Mouse (Mus musculus) cerebellum, adult 11-12 months (tissue): ENCODE measurements around the gene A130010J15Rik.

Experiments
- DNase-seq: peaks from one replicate; pipeline ENCODE4 v3.0.0; 2022

A130010J15Rik gene

DNA sequence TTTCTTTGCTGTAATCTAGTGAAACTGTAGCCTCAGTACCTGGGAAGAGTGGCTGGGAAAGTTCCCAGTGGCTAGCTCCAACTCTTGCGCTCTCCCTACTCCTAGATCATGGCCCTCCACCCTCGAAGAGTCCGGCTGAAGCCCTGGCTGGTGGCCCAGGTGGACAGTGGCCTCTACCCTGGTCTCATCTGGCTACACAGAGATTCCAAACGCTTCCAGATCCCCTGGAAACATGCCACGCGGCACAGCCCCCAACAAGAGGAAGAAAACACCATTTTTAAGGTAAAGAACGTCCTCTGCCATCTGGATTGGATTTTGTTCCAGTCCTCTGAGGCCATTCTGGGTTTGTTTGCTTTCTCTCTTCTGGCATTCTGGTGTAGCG lies 10.7 kb upstream of the A130010J15Rik start:
- DNase-seq = no peak

DNA sequence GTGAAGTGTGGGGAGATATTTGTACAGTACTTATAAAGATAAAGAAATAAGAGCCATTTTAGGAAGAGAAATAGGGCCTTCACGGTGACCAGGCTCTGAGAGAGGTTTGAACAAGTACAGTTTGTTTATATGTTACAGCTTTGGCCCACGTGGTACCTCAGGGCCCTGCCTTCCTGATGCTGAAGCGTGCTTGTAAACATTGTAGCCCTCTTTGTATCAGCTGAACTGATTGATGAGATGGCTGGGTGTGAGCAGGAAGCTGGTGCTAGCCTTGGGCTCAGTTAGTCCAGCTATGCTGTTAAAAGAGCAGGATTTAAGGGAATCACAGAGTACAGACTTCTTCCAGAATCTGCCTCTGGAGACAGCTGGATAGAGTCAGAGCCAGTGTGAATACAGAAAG lies 8.7 kb upstream of the A130010J15Rik start:
- no peak for DNase-seq

DNA sequence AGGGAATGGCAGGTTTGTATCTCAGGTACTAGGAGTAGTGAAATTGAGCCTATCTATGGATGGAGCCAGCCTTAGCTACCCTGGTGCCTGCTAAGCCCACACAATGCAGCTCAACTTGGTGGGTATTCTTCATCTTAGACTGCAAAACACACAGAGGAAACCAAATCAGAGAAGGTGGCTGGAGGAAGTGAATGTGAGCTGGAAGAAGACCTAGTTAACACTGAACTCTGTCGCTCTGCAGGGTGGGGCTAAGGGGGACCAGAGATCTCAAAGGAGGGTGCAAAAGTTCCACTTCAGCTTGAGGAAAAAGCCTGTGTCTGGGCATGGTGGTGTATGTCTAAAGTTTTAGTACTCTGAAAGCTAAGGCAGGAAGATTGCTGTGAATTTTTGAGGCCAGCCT lies 8.2 kb upstream of the A130010J15Rik start:
- DNase-seq = no peak

DNA sequence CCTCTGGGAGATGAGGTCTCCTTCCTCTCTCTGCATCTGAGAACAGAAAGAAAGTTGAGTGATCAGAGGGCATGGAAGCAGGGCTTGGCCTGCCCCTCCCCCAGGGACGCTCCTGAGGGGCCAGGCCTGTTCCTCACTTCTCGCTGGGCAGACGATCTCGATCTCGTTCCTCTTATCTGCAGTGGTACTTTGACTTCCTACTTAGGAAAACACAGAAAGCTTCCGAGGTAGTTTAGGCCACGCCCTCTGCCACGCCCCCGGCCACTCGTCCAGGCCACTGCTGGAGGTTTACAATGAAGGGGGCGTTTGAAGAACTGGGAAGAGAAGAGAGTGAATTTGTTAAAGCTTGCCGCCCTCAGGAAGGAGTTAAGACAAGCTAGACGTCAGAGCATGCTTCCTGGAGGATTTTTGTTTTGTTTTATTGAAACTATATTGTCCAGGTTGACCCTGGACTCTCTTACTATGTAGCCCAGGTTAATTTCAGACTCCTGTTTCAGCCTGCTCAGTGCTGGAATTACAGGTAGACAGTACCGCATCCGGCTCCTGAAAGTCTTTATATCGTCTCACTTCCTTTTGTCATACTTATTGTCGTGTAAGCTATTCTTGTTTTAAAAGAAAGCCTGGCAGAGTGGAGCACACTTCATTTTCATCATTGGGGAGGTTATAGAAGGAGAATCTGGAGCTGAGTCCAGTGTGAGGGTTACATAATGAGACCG lies 7.4 kb upstream of the A130010J15Rik start:
- no peak for DNase-seq

DNA sequence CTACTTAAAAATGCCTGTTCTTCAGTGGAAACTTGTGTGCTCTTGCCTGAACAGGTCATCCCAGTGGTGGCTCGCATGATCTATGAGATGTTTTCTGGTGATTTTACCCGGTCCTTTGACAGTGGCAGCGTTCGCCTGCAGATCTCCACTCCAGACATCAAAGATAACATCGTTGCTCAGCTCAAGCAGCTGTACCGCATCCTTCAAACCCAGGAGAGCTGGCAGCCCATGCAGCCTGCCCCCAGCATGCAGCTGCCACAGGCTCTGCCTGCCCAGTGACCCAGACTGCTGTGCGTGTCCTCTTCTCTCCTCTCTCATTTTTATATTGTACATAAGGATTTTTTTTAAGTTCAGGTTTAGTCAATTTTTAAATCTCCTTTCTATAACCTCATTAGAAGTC lies 1.4 kb downstream of the A130010J15Rik start:
- DNase-seq = no peak

DNA sequence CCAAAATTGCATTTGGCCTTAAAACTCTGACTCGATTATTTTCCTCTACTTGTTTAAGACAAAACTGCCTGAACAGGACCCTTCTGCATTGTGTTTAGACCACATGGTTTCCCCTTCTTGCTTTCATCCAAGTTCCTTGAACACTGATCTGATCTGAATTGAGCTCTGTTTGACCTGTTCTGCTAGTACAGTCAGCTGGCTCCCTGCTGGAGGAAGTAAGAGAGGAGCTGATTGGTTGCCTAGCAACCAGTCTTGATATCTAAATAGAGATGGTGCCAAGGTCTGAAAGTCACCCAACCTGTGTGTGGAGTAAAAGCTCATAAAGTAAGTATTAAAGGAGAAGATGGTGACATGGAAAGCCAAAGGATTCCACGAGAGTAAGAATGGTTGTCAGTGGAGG lies 2.0 kb downstream of the A130010J15Rik start:
- no peak for DNase-seq

DNA sequence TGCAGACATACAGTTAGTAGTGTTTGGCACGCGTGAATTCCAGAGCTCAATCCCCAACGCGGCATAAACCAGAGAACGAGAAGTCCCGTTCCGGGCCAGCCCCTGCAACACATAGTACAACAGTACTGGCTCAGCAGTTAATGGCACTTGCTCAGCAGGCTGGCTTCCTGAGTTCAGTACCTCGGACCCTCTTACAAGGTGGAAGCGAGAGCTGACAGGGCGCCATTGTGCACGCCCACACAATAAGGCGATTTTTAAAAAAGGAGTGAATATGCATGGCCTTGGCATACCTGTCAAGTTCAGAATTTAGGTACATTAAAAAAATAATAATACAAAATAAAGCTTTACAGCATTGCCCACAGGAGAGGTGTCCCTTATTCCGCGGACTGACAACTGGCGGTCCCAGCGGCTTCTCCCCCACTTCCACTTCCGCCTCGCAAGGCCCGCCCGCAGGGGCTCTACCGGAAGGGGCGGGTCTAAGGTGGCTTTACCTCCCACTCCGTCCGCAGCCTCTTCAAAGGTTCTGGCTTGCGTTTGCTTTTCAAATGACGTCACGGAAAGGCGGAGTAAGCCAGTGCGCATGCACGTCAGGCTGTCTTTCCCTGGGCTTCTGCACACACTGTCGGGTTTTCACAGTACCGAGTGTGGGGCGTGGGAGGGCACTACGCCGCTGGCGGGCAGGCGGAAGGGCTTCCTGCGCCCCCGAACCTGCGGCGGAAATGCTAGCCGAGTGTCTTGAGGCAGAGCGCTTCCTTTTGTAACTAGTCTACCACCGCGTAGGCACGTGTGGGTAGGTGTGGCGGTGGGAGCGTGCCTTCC lies 5.4 kb downstream of the A130010J15Rik start:
- DNase-seq = peak; percentile 97

DNA sequence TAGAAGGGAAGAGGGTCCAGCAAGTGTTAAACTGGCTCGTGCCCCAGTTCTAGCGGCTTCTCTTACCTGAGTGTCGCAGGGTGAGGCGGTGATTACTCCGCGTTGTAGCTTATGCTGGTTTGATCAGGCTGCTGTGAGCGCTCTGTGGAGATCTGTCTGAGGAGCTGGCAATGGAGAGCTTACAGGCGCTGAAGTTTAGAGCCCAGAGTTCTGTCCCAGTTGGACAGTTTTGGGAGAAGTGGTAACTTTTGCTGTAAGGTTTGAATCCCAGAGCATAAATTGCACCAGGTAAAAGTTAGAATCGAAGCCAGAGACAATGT lies 5.9 kb downstream of the A130010J15Rik start:
- no peak for DNase-seq

DNA sequence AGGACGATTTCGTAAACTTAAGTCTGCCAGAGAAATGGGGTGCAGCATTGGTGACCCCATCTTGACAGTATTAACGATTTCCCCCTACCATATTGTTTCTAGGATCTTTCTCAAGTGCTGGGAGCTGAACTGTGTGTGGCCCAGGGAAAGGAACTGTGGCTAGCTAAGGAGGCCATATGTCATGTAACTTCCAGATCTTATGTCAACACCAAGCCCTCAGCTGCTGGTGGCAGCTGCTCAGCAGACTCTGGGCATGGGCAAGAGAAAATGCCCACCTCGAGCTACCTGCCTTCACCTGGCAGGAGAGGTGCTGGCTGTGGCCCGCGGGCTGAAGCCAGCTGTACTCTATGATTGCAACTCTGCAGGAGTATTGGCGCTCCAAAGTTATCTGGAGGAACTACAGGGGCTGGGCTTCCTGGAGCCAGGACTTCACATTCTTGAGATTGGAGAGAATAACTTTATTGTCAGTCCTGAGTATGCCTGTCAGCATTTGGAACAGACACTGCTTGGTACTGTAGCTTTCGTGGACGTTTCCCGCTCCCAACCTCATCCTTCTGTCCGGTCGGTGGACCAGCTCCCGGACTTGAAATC lies 6.4 kb downstream of the A130010J15Rik start:
- DNase-seq = no peak

DNA sequence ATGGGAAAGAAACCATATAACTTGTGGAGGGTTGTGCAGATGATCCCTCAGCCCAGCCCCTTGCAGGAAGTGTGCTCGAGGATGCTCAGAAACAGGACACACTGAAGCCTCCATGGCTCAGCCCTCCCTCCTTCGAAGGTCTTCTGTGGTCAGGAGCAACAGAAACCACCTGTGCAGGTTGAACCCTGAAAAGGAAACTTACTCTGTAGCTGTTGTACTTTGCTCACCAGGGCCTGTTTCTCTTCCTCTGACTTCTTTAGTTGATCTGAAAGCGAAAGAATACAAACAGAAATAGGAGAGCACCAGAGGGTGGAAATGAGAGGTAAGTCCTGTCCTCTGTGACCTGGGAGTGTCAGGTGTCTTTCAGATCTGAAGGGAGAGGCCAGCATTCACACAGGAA lies 13.3 kb downstream of the A130010J15Rik start:
- DNase-seq = no peak

DNA sequence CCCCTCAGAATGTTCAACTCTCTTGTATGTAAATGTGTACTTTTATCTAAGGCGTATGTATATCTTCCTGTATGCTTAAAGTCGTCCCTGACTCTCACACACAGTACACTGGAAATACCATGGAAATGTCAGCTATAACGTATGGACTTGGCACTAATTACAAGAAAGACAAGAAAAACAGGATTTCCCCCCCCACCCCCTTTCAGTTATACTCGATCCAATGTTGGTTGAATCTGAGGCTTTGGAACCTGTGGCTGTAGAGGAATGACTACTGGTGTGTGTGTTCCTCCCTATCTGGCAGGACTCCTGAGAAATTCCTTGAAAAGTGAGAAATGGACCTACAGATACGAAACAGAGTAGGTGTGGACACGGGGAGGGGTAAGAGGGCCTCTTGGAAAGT lies 20.4 kb downstream of the A130010J15Rik start:
- no peak for DNase-seq

DNA sequence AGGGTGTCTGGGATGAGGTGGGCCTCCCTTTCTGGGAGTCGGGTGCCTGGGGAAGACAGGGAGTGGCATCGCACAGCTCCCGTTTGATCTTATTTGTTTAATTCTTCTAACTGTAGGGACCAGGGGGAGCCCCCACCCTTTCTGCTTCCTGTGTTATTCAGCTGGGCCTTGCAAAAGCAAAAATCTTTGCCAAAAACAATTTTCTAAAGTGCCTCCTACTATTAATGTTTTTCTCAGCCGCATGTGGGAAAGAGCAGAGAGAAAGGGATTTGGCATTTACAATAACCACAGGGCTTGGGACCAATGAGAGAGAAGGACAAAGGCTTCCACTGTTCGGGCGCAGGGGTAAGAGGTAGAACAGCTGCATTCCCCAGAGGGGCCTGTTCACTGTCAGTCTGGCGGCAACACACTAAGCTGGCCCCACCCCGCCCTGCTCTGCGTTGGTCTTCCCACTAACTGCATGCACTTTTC lies 21.3 kb downstream of the A130010J15Rik start:
- no peak for DNase-seq

DNA sequence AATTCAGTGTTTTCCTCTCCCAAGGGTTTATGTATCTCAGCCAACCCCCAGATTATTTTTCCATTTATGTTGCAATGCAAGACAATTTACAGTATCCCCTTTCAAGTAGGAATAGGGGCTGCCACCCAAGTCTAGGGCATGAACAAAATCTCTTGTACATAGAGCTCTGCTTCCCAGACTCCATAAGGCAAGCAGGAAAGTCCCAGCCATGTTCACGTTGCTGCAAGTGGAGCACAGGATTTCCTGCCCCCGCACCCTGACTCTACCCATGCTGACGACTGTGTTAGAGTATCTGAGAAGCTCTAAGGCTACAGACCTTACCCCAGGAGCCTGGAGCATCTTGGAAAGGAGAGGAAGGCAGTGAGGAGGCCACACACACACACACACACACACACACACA lies 21.9 kb downstream of the A130010J15Rik start:
- no peak for DNase-seq

DNA sequence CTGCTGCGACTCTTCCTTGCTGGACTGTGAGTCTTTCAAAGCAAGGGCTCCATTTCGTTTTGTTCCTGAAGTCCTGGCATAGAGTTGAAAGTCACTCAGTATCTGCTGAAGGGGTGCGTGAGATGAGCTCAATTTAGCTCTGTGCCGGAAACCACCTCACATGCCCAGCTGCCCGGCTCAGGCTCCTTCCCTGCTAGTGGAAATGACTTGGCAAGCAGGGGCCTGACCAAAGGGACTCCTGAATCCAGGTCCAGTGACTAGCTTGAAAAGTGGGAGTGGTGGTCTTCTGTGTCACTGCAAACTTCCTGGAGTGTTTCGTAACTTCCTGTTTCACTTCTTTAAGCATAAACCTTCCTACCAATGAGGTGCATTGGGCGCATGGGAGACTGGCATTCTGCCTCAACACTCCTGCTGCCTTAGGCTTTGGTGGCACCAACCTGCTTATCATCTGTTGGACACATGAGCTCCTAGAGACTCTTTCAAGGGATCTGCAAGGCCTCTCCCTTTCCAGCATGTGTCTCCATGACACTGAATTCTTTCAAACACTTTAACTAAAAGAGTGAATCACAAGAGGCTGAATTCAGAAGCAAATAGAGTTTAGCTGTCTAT lies 23.9 kb downstream of the A130010J15Rik start:
- DNase-seq = no peak

DNA sequence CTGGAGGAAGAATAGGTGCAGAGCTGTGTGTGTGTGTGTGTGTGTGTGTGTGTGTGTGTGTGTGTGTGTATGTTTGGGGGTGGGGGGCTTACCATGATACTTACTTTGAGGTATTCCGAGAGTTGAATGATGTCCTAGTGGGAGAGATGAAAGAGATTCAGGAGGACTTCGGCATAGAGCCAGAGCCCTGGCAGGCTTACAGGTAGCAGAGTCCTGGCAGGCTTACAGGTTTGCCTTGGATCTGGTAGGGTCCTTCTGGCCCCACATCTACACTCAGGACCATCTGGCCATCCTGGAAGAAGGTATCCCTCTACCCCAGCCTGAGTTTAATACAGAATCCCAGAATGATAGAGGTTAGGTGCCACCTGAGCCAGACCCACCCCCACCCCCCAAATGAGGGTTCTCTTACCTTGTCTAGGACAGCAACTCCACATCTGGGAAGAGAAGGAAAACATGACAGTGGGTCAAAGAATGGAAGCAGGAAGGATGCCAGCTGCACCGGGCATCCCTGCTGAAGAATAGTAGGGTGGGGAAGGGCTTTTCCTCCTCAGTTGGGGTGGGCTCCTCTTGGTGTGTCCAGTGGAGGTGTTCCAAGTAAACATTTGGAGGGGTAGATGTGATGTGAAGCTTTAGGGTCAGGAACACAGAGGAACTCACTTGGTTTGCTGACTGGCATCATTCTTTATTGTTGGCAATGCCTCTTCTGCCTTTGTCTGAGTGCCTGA lies 26.7 kb downstream of the A130010J15Rik start:
- DNase-seq = peak; percentile 63

DNA sequence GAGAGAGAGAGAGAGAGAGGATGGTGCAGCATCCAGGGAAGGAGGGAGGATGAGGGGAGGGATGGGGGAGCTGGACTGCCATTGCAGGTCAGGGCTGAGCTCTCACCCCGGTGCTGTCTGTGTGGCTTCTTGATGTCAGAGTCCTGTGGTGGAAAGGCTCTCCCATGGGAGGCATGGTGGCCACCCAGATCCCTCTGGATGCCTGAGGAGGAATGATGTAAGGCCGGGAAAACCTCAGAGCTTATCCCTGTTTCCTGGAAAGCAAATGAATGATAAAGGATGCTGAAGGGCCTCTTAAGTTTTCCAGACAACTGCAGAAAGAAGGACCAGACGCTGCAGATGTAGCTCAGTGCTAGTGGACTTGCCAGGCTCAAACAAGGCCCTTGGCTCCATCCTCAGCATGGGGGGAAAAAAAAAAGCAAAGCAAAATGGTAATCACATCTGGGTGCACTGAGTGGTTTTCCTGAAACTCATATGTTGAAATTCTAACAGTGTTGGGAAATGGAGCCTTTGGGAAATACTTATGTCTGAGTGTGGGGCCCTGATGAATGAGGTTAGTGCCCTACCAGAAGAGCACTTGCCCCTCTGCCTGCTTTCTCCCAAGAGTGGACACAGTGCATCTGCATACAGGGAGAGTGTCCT lies 27.4 kb downstream of the A130010J15Rik start:
- DNase-seq = no peak

DNA sequence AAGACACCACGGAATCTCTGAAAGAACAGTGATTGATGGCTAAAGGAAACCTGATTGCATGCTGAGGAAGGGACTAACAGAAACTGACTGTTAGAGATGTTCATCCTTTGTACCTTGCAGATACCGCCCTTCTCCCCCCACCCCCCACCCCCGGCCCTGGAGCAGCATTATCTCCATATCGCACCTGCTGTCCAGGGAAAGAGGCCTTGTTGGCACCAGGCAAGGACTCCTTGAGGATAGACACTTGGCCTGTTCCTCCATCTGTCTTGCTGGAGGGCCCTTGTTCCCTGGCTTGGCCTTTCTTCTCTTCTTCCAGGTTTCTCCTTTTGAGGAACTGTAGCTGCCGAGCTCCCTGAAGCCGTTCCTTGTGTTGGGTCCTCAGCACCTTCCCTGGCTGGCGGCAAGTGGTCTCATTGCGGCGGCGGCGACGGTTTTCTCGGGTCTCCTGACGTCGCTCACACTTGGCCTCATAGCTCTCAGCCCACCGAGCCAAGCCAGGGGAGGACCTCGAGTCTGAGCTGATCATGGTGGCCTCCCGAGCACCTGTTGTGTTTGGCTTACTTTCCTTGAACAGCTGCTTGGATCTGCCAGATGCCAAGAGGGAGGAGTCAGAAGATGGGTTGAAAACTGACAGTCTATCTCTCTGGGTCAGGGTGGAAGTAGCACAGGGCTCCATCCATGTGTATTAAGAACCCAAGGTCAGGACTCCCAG lies 29.8 kb downstream of the A130010J15Rik start:
- no peak for DNase-seq

DNA sequence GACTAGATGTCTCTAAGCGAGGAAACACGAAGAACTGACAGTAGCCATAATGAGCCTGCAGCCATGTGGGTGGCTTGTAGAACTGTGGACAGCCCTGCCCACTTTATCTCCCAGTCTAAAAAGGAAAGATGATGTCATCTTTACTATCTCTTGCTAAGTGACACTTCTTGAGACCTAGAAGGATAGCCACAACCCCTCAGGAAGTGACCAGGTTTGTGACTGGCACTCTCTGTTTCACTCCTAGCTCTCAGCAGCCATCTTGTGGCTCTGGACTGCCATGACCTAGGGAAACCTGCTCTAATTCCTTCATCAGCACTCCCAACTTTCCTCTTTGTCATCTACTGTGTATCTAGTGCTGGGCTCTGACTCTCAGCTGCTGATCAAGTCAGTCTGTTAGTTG lies 30.5 kb downstream of the A130010J15Rik start:
- no peak for DNase-seq

DNA sequence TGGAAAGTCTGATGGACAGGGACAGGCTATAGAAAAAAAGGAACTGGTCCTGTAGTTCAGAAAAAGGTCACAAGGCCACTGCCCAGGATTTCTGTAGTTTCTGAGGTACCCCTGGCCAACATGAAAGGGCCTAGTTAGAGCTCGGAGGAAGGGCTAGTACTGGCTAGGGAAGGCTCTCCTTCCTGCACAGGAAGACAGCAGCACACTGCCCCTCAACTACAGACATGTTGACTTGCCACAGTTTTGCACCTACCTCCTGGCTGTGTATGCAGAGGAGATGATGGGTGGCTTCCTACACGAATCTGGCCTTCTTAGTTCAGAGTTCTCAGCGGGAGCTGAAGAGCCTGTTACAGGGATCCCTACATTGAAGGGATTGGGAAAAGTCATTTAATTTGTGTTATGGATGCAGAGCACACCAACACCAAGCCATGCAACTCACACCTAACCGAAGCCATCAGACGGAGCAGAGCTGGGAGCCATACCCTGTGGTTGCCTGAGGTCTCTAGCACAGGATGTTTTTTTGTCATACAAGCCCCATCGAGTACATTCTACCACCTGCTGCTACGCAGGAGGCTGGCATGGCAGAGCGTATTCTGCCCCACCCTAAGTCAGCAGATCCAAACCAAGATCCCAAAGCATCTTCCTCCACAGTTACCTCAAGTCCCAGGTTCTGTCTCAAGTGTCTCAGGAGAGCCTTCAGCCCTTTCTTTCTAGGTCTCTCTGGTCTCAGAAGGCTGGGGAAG lies 33.0 kb downstream of the A130010J15Rik start:
- DNase-seq = no peak

DNA sequence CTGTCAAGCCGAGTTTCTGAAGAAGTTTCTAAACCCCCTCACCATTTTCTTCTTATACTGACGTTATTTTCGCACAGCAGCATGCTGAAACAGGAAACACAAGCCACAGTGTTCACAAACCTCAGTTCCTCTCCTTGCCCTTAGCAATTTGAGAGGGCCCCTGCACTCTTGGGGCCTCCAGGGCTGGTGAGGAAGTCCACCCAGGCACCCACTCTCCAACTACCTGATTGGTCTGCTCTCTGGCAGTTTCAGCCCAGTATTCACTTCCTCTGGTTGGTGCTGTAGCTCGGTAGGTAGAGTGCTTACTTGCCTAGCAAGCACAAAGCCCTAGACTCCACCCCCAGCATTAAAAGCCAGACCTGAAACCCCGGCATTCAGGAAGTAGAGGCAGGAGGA lies 33.5 kb downstream of the A130010J15Rik start, which contains the start of gene Traf3ip3:
Gene Traf3ip3, minus strand, starts transcription at position 321 of the 396 bp plus-strand sequence.
- no peak for DNase-seq

DNA sequence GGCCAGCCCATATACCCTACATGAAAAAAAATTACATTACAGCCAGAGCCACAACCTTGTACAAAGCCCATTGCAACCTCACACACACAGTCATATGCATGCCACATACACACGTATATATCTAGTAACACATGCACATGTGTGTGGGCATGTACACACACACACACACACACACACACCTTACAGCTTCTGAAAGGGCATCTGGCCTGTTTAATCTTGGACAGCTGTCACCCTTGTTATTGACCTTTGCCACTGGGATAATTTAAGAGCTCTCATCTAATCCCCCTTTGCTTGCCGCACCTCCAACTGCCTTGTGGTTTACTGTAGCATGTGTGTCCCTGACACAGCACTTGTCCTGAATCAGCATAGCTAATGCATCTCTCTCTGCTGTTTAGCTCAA lies 36.0 kb downstream of the A130010J15Rik start:
- DNase-seq = no peak
